In genomic region chr6:34736934-34737333, GRCm38 (mm10) we compare ENCODE assay signal across 28 mouse cellular contexts.
"Had no signal": no experiment of that assay in that cellular context is flagged by ENCODE, and none has a peak within 500 bp of the region (broad histone marks: within the 10 kb centered on the region; RNA-seq: fewer than 3 reads in every experiment).

No protein-coding gene starts in this region.

- H3K9ac ChIP-seq: heart, embryonic 13.5 days; heart, embryonic 15.5 days; hindbrain, embryonic 12.5 days; hindbrain, embryonic 14.5 days; intestine, embryonic 15.5 days; limb, embryonic 12.5 days; liver, embryonic 13.5 days; liver, embryonic 15.5 days; liver, postnatal 0 days had no signal

- ATAC-seq: hindbrain, embryonic 16.5 days; inflammation-experienced regulatory T-cells, adult 6 months; intestine, embryonic 15.5 days; intestine, postnatal 0 days; liver, postnatal 0 days had no signal

- H3K27ac ChIP-seq: heart, embryonic 13.5 days; heart, embryonic 15.5 days; hindbrain, embryonic 10.5 days; hindbrain, embryonic 12.5 days; hindbrain, embryonic 14.5 days; intestine, embryonic 15.5 days; kidney, postnatal 0 days; limb, embryonic 10.5 days; limb, embryonic 12.5 days; liver, embryonic 13.5 days; liver, embryonic 15.5 days had no signal

- H3K4me1 ChIP-seq: hindbrain, embryonic 12.5 days; intestine, embryonic 15.5 days had no signal

- H3K4me3 ChIP-seq: heart, embryonic 13.5 days; heart, embryonic 15.5 days; hindbrain, embryonic 10.5 days; hindbrain, embryonic 12.5 days; intestine, embryonic 15.5 days; limb, embryonic 10.5 days; limb, embryonic 12.5 days; liver, embryonic 13.5 days; liver, embryonic 15.5 days had no signal

- H3K4me2 ChIP-seq: heart, embryonic 11.5 days; heart, embryonic 13.5 days; heart, embryonic 15.5 days; hindbrain, embryonic 12.5 days; hindbrain, embryonic 14.5 days; intestine, embryonic 15.5 days; limb, embryonic 12.5 days; liver, embryonic 11.5 days; liver, embryonic 13.5 days; liver, embryonic 15.5 days had no signal

- H3K9me3 ChIP-seq: heart, embryonic 13.5 days; heart, embryonic 15.5 days; hindbrain, embryonic 10.5 days; hindbrain, embryonic 12.5 days; intestine, embryonic 15.5 days; limb, embryonic 10.5 days; limb, embryonic 12.5 days; liver, embryonic 13.5 days; liver, embryonic 15.5 days had no signal

- DNase-seq: gastrocnemius, postnatal 14 days; gastrocnemius, postnatal 36 days; heart, adult 18-20 months; heart, postnatal 14 days; heart, postnatal 36 days; kidney, adult 18-20 months; kidney, adult 8-10 months; kidney, postnatal 14 days; kidney, postnatal 36 days; layer of hippocampus, postnatal 36 days; liver; liver, embryonic 13.5 days; liver, postnatal 0 days had no signal

- H3K27me3 ChIP-seq: heart, embryonic 13.5 days; heart, embryonic 15.5 days; hindbrain, embryonic 12.5 days; intestine, embryonic 15.5 days; limb, embryonic 12.5 days; liver, embryonic 13.5 days; liver, embryonic 15.5 days had no signal

- H3K36me3 ChIP-seq: hindbrain, embryonic 12.5 days; liver, embryonic 15.5 days had no signal
